Mouse (Mus musculus): ENCODE results near the gene Acot3. TPM values are rescaled to one million over a fixed set of nuclear protein-coding genes. Genes with fewer than 3 reads are reported as not detected.
A peak's percentile ranks its signal among the peaks of the same experiment; 100 is the strongest.
"Not testable (repeated sequence)": the region's sequence is repeated elsewhere in the genome, so short reads cannot be mapped to it uniquely, and the experiment has no call there.

Gene Acot3
- polyA plus RNA-seq (2015; fragmentation: Nextera tagmentation; extraction: Ambion mirVana): 0.69 and 0.75 TPM in 2 replicates

DNA sequence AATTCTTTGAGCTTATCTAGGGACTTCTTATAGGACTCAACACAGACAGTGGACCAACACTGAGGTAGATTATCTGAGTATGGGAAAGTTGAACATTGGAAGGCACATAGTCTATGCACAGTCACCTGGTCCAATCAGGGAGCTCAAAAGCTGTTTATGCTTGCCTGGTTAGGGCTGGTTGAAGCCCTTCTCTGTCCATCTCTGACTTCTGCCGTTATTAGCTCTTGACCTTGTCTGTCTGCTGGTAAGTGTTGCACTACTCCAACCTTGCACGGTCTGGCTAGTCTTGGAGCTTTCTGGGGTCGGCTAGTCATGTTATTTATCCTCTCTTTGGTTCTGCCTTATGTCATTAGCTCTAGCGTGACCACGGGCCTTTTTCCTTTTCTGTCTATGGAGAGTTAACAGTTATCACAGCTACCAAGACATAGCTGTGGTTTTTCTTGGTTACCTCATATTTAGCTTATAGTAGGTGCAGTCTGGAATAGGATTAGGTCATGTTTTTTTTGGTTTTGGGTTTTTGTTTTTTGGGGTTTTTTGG lies at the start of gene Acot3:
Gene Acot3 (plus strand): TSS at position 208 of the 538 bp plus-strand sequence.
- H3K9ac ChIP-seq: no peak within 1 kb of the TSS
- no peak within 1 kb of the TSS for H3K27ac ChIP-seq (replicated peaks)
- ATAC-seq (ENCODE audit: low read depth): no peak
- H3K36me3 ChIP-seq: no peaks in the 10 kb centered on the region
- H3K27me3 ChIP-seq: peaks cover 37% of the 10 kb centered on the region
- WGBS: 86% methylated on average over 5 of the region's 5 CpGs
- peaks cover 13% of the 10 kb centered on the region; the same call in 1 of the 2 replicates for H3K9me3 ChIP-seq
- H3K4me1 ChIP-seq (replicated peaks): peaks cover 6% of the 10 kb centered on the region
- H3K4me3 ChIP-seq: peak within 1 kb of the TSS; percentile 45
- peak within 1 kb of the TSS; percentile 77 for H3K4me2 ChIP-seq

DNA sequence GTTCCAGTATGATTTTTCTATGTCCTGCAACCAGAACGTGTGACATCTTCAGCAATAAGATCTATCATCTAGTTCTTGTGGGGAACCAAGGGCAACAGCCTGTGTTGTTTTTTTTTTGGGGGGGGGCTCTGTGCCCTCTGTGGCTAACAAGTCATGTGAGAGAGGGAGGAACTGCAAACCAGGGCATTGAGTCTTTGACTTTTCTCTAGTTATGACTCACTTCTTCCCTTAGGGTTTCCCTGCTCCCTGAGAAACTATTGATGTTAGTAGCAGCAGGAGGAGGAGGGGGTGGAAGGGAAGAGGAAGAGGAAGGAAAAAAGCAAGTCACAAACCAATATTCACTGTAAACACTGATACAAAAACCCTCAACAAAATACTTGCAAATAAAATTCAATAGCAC lies 48.1 kb upstream of the Acot3 start:
- ATAC-seq (ENCODE audit: low read depth): no peak
- Histone ChIP-seq H3K9me3 (no peaks in the 10 kb centered on the region; the same call in 1 of the 2 replicates), H3K27ac (replicated peaks) (no peak overlapping the region), H3K4me3 (no peak overlapping the region), H3K9ac (no peak overlapping the region), H3K4me2 (no peak overlapping the region), H3K27me3 (no peaks in the 10 kb centered on the region), H3K36me3 (no peaks in the 10 kb centered on the region), H3K4me1 (replicated peaks) (peaks cover 10% of the 10 kb centered on the region)
- 88% methylated on average over 1 of the region's 1 CpGs for WGBS

DNA sequence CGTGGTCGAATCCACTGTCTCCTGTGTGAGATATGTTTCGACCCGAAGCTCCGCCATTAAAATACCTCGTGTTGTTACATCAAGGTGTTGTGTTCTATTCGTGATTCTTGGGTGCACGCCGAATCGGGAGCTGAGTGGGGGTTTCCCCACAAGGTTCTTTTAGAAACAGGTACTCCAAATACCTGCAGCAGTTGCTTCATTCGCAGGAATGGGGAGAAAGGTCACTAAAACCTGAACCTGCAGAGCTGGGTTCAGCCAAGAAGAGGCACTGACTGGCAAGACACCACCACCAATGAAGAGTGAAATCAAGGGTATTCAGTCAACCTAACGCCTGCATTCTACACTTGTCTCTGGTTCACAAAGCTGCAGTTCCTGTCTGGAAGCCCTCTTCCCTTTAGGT lies 43.7 kb upstream of the Acot3 start:
- Histone ChIP-seq H3K4me2 (peak overlapping the region; percentile 57; the same call in 1 of the 2 replicates), H3K4me3 (no peak overlapping the region), H3K36me3 (no peaks in the 10 kb centered on the region), H3K9ac (0 out of 2 replicates have a peak overlapping the region, but pooled peaks have one; percentile 71), H3K9me3 (no peaks in the 10 kb centered on the region), H3K4me1 (replicated peaks) (peaks cover 39% of the 10 kb centered on the region), H3K27ac (replicated peaks) (peak overlapping the region; percentile 79), H3K27me3 (no peaks in the 10 kb centered on the region)
- WGBS: 91% methylated on average over 10 of the region's 12 CpGs
- ATAC-seq (ENCODE audit: low read depth): no peak

DNA sequence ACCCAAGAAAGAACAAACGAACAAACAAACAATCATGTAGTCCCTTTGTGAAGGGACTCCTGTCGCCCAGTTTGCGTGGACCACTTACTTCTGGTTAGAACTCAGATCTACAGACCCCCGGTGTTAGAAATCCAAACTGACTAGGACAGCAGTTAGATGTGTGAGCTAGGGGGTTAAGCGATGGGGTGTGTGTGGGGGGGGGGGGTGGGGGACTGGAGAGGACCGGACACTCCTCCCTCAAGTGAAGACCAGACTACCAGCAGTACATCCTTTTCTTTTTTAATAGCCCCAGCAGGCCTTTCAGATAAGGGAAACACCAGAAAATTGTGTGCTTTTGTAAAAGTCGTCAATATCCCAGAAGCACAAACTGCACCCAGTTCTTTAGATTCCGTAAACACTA lies 43.2 kb upstream of the Acot3 start:
- H3K4me2 ChIP-seq: peak overlapping the region; percentile 57
- peaks cover 44% of the 10 kb centered on the region for H3K4me1 ChIP-seq (replicated peaks)
- H3K27me3 ChIP-seq: no peaks in the 10 kb centered on the region
- peak overlapping the region; percentile 79 for H3K27ac ChIP-seq (replicated peaks)
- no peaks in the 10 kb centered on the region for H3K36me3 ChIP-seq
- peak; percentile 59; the same call in 1 of the 2 replicates for ATAC-seq (ENCODE audit: low read depth)
- peak overlapping the region; percentile 48 for H3K4me3 ChIP-seq
- H3K9me3 ChIP-seq: no peaks in the 10 kb centered on the region
- 43% methylated on average over 8 of the region's 8 CpGs for WGBS
- peak overlapping the region; percentile 71; the same call in 1 of the 2 replicates for H3K9ac ChIP-seq

DNA sequence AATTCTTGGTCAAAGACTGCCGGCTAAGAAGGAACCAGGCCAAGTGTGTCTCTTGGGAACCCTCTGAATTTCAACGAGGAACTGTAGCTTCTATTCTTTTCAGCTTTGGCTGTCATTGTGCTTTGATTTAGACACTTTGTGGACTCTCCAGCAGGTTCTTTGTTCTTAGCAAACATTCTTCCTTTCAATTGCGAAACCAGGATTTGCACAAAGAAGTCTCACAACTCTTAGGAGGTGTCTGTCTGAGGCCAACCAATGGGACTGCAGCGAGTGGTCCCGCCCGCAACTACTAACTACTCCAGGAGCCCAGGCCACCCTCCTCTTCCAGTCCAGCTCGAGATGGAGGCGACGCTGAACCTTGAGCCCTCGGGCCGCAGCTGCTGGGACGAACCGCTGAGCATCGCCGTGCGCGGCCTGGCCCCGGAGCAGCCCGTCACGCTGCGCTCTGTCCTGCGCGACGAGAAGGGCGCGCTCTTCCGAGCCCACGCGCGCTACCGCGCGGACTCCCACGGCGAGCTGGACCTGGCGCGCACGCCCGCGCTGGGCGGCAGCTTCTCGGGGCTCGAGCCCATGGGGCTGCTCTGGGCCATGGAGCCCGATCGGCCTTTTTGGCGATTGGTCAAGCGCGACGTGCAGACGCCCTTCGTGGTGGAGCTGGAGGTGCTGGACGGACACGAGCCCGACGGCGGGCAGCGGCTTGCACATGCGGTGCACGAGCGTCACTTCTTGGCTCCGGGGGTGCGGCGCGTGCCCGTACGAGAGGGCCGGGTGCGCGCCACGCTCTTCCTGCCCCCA lies 42.6 kb upstream of the Acot3 start, which contains the start of gene Acot1:
Gene Acot1 (plus strand): TSS at position 320 of the 795 bp plus-strand sequence.
- under 1% methylated on average over 50 of the region's 70 CpGs for WGBS
- peak; percentile 92 for ATAC-seq (ENCODE audit: low read depth)

DNA sequence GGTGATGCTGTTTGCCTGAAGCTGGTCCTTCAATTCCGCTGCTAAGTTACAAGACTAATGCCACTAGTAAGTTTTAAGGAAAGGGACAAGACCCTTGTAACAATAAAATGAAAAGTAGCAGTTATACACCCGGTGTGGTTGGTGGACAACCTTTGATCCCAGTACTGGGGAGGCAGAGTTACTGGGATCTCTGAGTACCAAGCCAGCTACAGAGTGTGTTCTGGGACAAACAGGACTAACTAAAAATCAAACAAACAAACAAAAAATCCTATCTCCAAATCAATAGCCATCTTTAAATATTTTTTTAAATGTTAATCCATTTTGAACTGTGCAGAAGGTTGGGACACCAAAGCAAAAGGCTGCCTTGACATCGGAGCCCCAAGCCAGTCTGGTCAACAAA lies 41.7 kb upstream of the Acot3 start:
- 66% methylated on average over 3 of the region's 3 CpGs for WGBS
- Histone ChIP-seq H3K36me3 (no peaks in the 10 kb centered on the region), H3K9me3 (no peaks in the 10 kb centered on the region), H3K4me3 (peak overlapping the region; percentile 48), H3K27ac (replicated peaks) (peak overlapping the region; percentile 79), H3K4me1 (replicated peaks) (peaks cover 51% of the 10 kb centered on the region), H3K9ac (peak overlapping the region; percentile 71), H3K27me3 (no peaks in the 10 kb centered on the region), H3K4me2 (peak overlapping the region; percentile 57)
- ATAC-seq (ENCODE audit: low read depth): no peak

More for the DNA sequence above, 42.6 kb upstream of the Acot3 start, which contains the start of gene Acot1:
- H3K27me3 ChIP-seq, H3K9me3 ChIP-seq, H3K36me3 ChIP-seq: not testable (repeated sequence)
- Histone ChIP-seq H3K4me3 (peak within 1 kb of the TSS; percentile 48), H3K4me2 (peak within 1 kb of the TSS; percentile 57), H3K9ac (peak within 1 kb of the TSS; percentile 71), H3K27ac (replicated peaks) (peak within 1 kb of the TSS; percentile 79), H3K4me1 (replicated peaks) (peaks cover 46% of the 10 kb centered on the region)

DNA sequence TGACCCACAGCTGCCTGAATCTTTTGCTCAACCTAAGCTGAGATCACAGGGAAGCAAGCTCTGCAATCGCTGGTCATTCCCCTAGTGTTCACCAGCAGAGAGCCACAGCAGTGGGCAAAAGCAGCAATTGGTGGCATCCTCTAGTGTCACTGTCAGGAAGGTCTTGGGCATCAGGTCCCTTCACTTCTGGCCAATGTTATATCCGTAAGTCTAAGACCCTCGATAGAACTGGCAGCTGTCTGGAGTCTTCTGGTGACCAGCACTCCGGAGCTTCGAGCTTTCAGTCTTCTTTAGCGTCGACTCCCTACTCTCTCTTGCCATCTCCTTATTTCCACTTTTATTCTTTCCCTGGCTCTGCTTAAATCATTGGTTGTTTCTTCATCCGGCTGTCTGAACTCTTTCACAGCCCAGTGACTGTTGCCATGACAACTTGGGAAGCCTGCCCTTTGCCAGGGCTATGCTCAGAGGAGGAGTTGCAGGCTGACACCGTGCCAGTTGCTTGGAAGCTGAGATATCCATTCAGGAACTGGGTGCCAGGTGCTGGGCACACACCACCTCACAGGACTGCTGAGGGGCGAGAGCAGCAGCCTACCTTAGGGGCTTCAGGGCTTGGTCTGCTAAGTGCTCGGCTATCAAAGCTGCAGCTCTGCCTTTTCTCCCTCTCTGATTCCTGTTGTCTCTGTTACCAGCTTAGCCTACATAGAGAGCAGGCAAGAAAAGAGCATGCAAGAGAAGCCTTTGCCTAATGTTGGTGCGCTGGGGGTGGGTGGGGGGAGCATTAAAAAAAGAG lies 40.5 kb upstream of the Acot3 start:
- whole genome bisulfite sequencing: 24% methylated on average over 12 of the region's 12 CpGs
- peak; percentile 74 for ATAC-seq (ENCODE audit: low read depth)
- Histone ChIP-seq H3K4me1 (replicated peaks) (peaks cover 51% of the 10 kb centered on the region), H3K4me2 (peak overlapping the region; percentile 57), H3K27ac (replicated peaks) (peak overlapping the region; percentile 73), H3K9ac (peak overlapping the region; percentile 71), H3K4me3 (peak overlapping the region; percentile 48), H3K36me3 (no peaks in the 10 kb centered on the region; the same call in 1 of the 2 replicates), H3K27me3 (no peaks in the 10 kb centered on the region), H3K9me3 (no peaks in the 10 kb centered on the region)

DNA sequence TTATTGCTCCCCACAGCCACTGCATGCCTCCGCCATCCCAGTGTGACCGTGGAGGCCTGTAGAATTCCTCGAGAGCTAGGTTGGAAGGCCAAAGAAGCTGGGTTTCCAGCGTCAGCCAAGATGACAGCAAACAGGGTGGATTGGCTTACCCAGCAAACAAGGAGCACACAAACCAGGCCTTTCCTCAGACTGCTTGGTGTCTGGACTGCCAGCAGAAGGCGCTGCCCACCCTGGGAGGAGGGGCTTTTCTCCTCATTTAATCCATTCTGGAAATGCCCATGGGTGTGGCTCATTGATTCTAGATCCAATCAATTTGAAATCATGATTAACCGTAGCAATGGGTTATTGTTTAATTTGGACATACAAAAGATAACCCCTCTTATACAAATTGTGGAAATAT lies 38.8 kb upstream of the Acot3 start:
- Histone ChIP-seq H3K27me3 (no peaks in the 10 kb centered on the region), H3K9ac (no peak overlapping the region), H3K9me3 (no peaks in the 10 kb centered on the region), H3K4me1 (replicated peaks) (peaks cover 51% of the 10 kb centered on the region), H3K36me3 (no peaks in the 10 kb centered on the region; the same call in 1 of the 2 replicates), H3K4me2 (peak overlapping the region; percentile 57), H3K4me3 (no peak overlapping the region), H3K27ac (replicated peaks) (peak overlapping the region; percentile 33; the same call in 1 of the 2 replicates)
- WGBS: 60% methylated on average over 6 of the region's 6 CpGs
- ATAC-seq (ENCODE audit: low read depth): no peak

DNA sequence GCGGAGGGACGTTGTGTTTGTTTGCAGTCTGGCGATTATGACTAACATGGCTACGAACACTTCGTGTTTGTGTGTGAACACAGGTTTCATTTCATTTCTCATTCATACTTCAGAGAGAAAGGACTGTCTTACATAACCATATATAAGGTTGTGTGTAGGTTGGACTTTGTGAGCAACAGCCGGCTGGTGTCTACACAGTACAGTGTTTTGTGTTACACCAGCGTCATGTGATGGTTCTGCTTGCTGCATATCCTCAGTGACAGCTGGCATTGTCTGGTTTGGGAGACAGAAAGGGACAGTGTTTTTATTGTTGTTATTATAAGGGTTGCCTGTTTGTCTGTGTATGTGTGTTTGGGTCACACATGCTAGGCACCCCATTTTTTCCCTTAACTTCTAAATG lies 38.2 kb upstream of the Acot3 start:
- H3K9me3 ChIP-seq: no peaks in the 10 kb centered on the region
- no peaks in the 10 kb centered on the region; the same call in 1 of the 2 replicates for H3K36me3 ChIP-seq
- no peak overlapping the region for H3K4me3 ChIP-seq
- no peak overlapping the region for H3K4me2 ChIP-seq
- no peaks in the 10 kb centered on the region for H3K27me3 ChIP-seq
- no peak for ATAC-seq (ENCODE audit: low read depth)
- 93% methylated on average over 7 of the region's 7 CpGs for WGBS
- peaks cover 46% of the 10 kb centered on the region for H3K4me1 ChIP-seq (replicated peaks)
- no peak overlapping the region for H3K9ac ChIP-seq
- no peak overlapping the region for H3K27ac ChIP-seq (replicated peaks)

DNA sequence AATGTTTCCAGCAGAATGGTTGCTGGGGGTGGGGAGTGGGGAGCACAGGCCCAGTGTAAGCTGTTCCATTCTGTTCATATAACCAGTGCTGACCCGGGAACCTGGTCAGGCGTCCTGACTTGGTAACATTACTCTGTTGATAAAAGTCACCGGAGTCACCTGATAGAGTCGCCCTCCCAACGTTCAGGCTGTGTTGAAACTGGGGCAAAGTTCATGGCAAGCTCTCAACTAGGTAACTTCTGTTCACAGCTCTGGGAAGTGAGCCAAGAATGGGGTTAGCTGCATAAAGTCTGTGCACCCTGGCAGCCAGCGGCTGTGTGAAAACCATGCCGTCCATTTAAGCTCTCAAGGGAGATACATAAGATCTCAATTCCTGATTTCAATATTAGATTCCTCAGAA lies 31.4 kb upstream of the Acot3 start:
- H3K4me3 ChIP-seq; H3K27ac ChIP-seq (replicated peaks); H3K4me2 ChIP-seq; H3K27me3 ChIP-seq; H3K4me1 ChIP-seq (replicated peaks); H3K9me3 ChIP-seq; H3K9ac ChIP-seq; H3K36me3 ChIP-seq; ATAC-seq (ENCODE audit: low read depth): not testable (repeated sequence)
- WGBS: 69% methylated on average over 7 of the region's 7 CpGs

DNA sequence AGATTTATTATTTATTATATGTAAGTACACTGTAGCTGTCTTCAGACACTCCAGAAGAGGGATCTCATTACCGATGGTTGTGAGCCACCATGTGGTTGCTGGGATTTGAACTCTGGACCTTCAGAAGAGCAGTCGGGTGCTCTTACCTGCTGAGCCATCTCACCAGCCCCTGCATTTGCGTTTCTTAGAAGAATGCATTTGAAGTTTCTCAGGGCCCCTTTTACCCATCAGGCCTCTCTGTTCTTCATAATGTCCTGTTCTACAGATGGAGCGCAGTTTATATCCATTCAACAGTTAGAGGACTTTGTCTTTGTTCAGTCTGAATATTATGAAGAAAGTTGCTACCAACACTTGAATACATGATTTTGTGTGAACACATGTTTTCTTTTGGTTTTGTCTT lies 29.7 kb upstream of the Acot3 start:
- ATAC-seq (ENCODE audit: low read depth); H3K36me3 ChIP-seq; H3K9ac ChIP-seq; H3K4me1 ChIP-seq (replicated peaks); H3K27me3 ChIP-seq; H3K4me3 ChIP-seq; H3K9me3 ChIP-seq; H3K27ac ChIP-seq (replicated peaks); H3K4me2 ChIP-seq: not testable (repeated sequence)
- WGBS: 93% methylated on average over 4 of the region's 4 CpGs

All from neural tube, embryonic 13.5 days (tissue).